Mouse (Mus musculus) limb, embryonic 12.5 days (tissue): Measurements from ENCODE around the gene Pcsk6. TPM values are rescaled to one million over a fixed set of nuclear protein-coding genes. Genes with fewer than 3 reads are reported as not detected.
A peak's percentile ranks its signal among the peaks of the same experiment; 100 is the strongest.
"Not testable (repeated sequence)": the region's sequence is repeated elsewhere in the genome, so short reads cannot be mapped to it uniquely, and the experiment has no call there.

Source experiments
- ATAC-seq: fragments of 200-750 bp; cut with Nextera tagmentation; 2 replicates; pipeline ENCODE4 v1.8.0; 2017; ENCODE audit warnings: low read depth, moderate TSS enrichment; ENCODE audit not compliant: insufficient number of reproducible peaks, insufficient read depth, low FRiP score, low TSS enrichment
- H3K27ac ChIP-seq: fragments of 300-500 bp; sonication (generic); 2 replicates; pipeline ENCODE4 v1.5.1; 2016; ENCODE audit warnings: mild to moderate bottlenecking, moderate library complexity
- H3K27me3 ChIP-seq: fragments of 300-500 bp; sonication (generic); 2 replicates; pipeline ENCODE4 v1.6.1; 2016; ENCODE audit warnings: mild to moderate bottlenecking, moderate library complexity
- H3K36me3 ChIP-seq: fragments of 300-500 bp; sonication (generic); 2 replicates; pipeline ENCODE4 v1.6.1; 2016; ENCODE audit warnings: mild to moderate bottlenecking, moderate library complexity
- H3K4me1 ChIP-seq: fragments of 300-500 bp; sonication (generic); replicated peaks from 2 replicates; pipeline ENCODE4 v1.6.1; 2016
- H3K4me2 ChIP-seq: fragments of 300-500 bp; sonication (generic); 2 replicates; pipeline ENCODE4 v1.6.1; 2016; ENCODE audit warnings: mild to moderate bottlenecking, moderate library complexity
- H3K4me3 ChIP-seq: fragments of 300-500 bp; sonication (generic); replicated peaks from 2 replicates; pipeline ENCODE4 v1.5.1; 2016; ENCODE audit warnings: mild to moderate bottlenecking
- H3K9ac ChIP-seq: fragments of 300-500 bp; sonication (generic); replicated peaks from 2 replicates; pipeline ENCODE4 v1.6.1; 2016; ENCODE audit warnings: mild to moderate bottlenecking, moderate library complexity
- H3K9me3 ChIP-seq: fragments of 300-500 bp; sonication (generic); 2 replicates; pipeline ENCODE4 v1.6.1; 2016; ENCODE audit warnings: mild to moderate bottlenecking, moderate library complexity
- WGBS: fragments of 180-500 bp; shearing (Covaris S2); methylation state at CpG from one replicate; pipeline ENCODE4 v1.1.7; 2016; 5-methylcytosine and 5-hydroxymethylcytosine counted together
- polyA plus RNA-seq: library from polyadenylated mRNA; unstranded; fragments of >200 nt; fragmentation: Nextera tagmentation; extraction: Ambion mirVana; gene quantifications from 2 replicates; pipeline ENCODE4 v1.2.1, GENCODE M21; 2016

Gene Pcsk6
- 6.1 and 7.3 TPM in 2 replicates for polyA plus RNA-seq

DNA sequence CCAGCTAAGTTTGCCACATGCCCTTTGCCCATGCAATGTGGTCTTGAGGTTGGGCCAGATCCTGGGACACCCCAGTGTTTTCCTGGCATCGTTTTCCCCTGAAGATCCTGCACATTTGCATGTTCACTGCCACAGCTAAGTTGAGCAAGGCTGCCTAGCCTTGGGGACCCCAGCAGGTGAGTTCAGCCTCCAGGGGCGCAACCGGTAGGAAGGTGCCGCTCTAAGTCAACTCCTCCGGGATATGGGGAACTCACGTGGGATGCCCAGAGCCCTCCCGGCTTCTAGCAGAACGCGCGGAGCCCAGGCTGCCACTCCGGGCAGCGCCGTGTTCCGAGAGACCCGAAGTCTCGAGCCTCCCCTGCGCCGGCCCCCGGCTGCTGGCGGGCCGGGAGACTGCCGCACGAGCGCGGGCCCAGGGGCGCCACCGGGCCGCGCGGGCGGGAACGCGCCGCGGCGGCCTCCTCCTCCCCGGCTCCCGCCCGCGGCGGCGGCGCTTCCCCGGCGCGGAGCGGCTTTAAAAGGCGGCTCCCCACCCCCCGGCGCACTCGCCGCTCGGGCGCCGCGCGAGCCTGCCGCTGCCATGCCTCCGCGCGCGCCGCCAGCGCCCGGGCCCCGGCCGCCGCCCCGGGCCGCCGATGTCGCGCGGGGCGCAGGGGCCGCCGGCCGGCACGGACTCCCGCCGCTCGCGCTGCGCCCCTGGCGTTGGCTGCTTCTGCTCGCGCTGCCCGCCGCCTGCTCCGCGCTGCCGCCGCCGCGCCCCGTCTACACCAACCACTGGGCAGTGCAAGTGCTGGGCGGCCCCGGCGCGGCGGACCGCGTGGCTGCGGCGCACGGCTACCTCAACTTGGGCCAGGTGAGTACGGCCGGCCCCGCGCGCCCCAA, at the start of gene Pcsk6:
Gene Pcsk6, plus strand, starts transcription at position 144 of the 882 bp plus-strand sequence.
- Histone ChIP-seq H3K27ac (no peak within 1 kb of the TSS), H3K36me3 (no peaks in the 10 kb centered on the region), H3K9me3 (no peaks in the 10 kb centered on the region), H3K4me2 (peak within 1 kb of the TSS; percentile 97), H3K27me3 (peaks cover 69% of the 10 kb centered on the region), H3K9ac (peak within 1 kb of the TSS; percentile 71), H3K4me3 (peak within 1 kb of the TSS; percentile 68), H3K4me1 (peaks cover 32% of the 10 kb centered on the region)
- WGBS = under 1% methylated on average over 56 of the region's 111 CpGs
- ATAC-seq = peak; percentile 38

DNA sequence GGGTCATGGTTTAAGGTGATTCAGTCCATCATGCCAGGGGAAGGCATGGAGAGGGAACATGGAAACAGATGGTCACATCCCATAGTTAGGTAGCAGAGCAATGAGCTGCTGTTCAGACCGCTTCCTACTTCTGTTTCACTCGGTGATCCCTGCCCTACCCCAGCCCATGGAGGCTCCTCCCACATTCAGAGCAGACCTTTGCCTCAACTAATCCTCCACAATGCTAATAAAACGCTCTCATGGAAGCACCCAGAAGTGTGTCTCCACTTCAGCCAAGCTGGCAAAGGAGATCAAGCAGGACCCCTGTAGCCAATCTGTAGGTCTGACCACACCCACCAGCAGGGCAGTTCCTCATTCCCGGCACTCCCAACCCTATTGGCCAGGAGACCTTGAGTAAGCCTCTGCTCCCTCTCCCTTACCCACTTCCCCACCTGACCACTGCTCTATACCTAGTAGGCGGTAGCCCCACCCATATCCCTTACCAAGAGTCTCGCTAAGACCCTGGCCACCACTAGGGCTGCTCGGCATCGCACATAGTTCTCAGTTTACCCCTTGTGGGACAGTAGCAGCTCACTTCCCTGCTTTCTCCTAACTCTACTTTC, 47.8 kb upstream of the Pcsk6 start:
- Histone ChIP-seq H3K36me3 (no peaks in the 10 kb centered on the region), H3K9ac (no peak overlapping the region), H3K9me3 (peaks cover 7% of the 10 kb centered on the region; the same call in 1 of the 2 replicates), H3K4me3 (no peak overlapping the region), H3K27me3 (no peaks in the 10 kb centered on the region), H3K4me2 (no peak overlapping the region), H3K4me1 (no peaks in the 10 kb centered on the region), H3K27ac (no peak overlapping the region)
- no peak for ATAC-seq
- 85% methylated on average over 8 of the region's 8 CpGs for WGBS

DNA sequence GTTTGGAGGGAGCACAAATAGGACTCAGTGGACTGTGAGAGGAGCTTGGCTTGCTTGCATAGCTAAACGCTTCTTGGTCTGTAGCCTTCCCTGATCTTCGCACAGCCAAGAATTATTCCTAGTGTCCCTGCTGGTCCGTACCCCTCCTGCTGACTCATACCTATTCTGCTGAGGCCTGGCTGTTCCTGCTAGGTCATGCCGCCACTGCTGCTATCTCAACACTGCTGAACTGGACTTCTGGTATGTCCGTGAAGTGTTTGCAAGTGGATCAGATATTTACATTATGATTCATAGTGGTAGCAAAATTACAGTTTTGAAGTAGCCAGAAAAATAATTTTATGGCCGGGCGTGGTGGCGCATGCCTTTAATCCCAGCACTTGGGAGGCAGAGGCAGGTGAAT, 44.0 kb upstream of the Pcsk6 start:
- Histone ChIP-seq H3K9me3 (peaks cover 7% of the 10 kb centered on the region; the same call in 1 of the 2 replicates), H3K4me2 (no peak overlapping the region), H3K4me1 (no peaks in the 10 kb centered on the region; the same call in 1 of the 2 replicates), H3K4me3 (no peak overlapping the region), H3K27me3 (no peaks in the 10 kb centered on the region), H3K27ac (no peak overlapping the region), H3K36me3 (no peaks in the 10 kb centered on the region), H3K9ac (no peak overlapping the region)
- no peak for ATAC-seq
- 93% methylated on average over 8 of the region's 8 CpGs for WGBS

DNA sequence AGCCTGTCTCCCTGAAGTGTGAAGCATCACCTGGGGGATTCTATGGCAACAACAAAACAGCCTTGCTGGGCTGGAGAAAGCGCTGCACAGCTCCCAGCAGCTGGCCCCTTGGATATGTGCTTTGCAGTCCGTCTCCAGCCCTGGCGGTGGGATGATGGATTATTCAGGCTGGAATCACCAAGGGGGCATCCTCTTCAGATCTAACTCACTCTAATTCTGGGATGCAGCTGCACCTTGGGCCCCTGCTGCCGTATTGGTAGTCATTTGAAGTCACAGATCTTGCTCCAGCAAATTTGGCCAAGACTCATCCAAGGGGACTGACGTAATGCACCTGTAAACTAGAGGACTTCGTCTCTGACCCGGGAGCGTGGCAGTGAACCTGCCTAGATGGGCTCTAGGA, 41.1 kb upstream of the Pcsk6 start:
- Histone ChIP-seq H3K4me1 (no peaks in the 10 kb centered on the region; the same call in 1 of the 2 replicates), H3K27ac (no peak overlapping the region), H3K9me3 (peaks cover 7% of the 10 kb centered on the region; the same call in 1 of the 2 replicates), H3K36me3 (no peaks in the 10 kb centered on the region), H3K27me3 (no peaks in the 10 kb centered on the region), H3K4me2 (no peak overlapping the region), H3K9ac (no peak overlapping the region), H3K4me3 (no peak overlapping the region)
- WGBS = 34% methylated on average over 8 of the region's 8 CpGs
- no peak for ATAC-seq

DNA sequence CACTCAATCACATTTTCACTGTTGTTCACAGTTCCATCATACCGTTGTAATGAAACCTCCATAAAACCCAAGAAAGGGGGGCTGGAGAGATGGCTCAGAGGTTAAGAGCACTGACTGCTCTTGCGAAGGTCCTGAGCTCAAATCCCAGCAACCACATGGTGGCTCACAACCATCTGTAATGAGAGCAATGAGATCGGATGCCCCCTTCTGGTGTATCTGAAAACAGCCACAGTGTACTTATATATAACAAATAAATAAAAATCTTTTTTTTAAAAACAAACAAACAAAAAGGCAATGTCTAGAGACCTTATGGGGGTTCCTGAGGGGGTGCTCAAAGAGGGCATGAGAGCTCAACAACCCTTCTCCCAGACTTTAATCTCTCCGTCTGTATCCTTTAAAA, 39.6 kb upstream of the Pcsk6 start:
- 75% methylated on average over 4 of the region's 4 CpGs for WGBS
- not testable (repeated sequence) for H3K9ac ChIP-seq

DNA sequence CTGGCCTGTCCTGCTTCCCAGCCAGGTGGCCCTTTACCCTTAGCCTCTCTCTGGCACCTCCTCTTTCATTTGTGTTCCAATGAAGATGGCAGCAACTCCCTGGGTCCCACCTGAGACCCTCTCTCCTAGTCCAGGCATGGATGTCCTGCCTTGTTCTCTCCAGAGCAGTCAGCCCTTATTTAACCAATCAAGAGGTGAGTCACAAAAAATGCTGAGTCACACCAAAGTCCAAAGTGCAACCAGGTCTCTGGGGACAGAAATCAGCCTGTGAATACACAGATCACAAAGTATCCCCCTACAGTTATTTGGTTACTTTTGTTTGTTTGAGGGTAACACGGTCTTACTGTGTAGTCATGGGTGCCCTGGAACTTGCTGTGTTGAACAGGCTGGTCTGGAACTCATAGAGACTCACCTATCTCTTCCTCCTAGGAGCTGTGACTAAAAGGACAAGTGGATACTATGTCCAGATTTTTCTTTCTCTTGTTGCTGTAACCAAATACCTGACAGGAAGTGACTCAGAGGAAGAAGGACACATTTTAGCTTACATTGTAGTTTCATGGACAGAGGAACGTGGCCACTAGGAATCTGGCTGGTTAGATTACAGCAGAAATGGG, 38.9 kb upstream of the Pcsk6 start:
- Histone ChIP-seq H3K27me3 (no peaks in the 10 kb centered on the region), H3K9me3 (0 out of 2 replicates have a peak, but pooled peaks cover under 1% of the 10 kb centered on the region), H3K9ac (no peak overlapping the region), H3K27ac (no peak overlapping the region), H3K4me2 (no peak overlapping the region), H3K36me3 (no peaks in the 10 kb centered on the region), H3K4me3 (no peak overlapping the region), H3K4me1 (no peaks in the 10 kb centered on the region; the same call in 1 of the 2 replicates)
- 71% methylated on average over 2 of the region's 2 CpGs for WGBS
- no peak for ATAC-seq

More for the DNA sequence above, 39.6 kb upstream of the Pcsk6 start:
- not testable (repeated sequence) for H3K36me3 ChIP-seq, ATAC-seq, H3K4me2 ChIP-seq, H3K27ac ChIP-seq, H3K27me3 ChIP-seq, H3K4me3 ChIP-seq, H3K9me3 ChIP-seq, H3K4me1 ChIP-seq

DNA sequence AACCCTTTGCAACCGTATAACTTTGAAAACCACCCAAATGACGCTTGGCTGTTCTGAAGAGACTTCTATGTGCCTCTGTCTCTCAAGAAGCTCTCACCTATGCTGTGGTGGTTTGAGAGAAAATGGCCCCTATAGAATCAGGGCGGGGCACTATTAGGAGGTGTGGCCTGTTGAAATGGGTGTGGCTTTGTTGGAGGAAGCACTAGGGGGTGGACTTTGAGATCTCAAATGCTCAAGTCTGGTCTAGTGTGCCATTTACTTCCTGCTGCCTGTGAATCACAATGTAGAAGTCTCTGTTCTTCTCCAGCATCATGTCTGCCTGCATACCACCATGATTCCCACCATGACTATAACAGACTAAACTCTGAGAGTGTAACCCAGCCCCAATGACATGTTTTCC, 21.8 kb upstream of the Pcsk6 start:
- Histone ChIP-seq H3K36me3 (no peaks in the 10 kb centered on the region), H3K4me3 (no peak overlapping the region), H3K27me3 (no peaks in the 10 kb centered on the region), H3K9ac (no peak overlapping the region), H3K9me3 (peaks cover 8% of the 10 kb centered on the region), H3K4me2 (no peak overlapping the region), H3K27ac (no peak overlapping the region), H3K4me1 (no peaks in the 10 kb centered on the region)
- WGBS = 91% methylated on average over 3 of the region's 3 CpGs
- no peak for ATAC-seq

DNA sequence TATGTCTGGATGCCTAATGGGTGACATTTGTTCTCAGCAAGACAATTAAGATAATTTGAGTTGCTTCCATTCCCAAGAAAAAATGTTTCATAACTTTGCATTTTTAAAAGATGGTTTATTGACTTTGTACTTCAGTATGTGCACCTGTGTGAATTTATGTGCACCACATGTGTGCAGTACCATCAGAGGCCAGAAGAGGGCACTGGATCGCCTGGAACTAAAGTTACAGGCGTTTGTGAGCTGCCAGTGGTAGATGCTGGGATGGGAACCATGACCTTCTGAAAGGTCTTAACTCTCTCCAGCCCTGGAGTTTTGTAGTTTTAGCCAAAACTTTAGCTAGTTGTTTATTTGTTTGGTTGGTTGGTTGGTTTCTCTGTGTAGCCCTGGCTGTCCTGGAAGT, 18.3 kb upstream of the Pcsk6 start:
- Histone ChIP-seq H3K36me3 (no peaks in the 10 kb centered on the region), H3K4me3 (no peak overlapping the region), H3K9me3 (peaks cover 8% of the 10 kb centered on the region), H3K4me1 (0 out of 2 replicates have a peak, but pooled peaks cover 2% of the 10 kb centered on the region), H3K9ac (no peak overlapping the region), H3K4me2 (no peak overlapping the region), H3K27ac (no peak overlapping the region), H3K27me3 (0 out of 2 replicates have a peak, but pooled peaks cover 5% of the 10 kb centered on the region)
- 50% methylated on average over 2 of the region's 2 CpGs for WGBS
- no peak for ATAC-seq

DNA sequence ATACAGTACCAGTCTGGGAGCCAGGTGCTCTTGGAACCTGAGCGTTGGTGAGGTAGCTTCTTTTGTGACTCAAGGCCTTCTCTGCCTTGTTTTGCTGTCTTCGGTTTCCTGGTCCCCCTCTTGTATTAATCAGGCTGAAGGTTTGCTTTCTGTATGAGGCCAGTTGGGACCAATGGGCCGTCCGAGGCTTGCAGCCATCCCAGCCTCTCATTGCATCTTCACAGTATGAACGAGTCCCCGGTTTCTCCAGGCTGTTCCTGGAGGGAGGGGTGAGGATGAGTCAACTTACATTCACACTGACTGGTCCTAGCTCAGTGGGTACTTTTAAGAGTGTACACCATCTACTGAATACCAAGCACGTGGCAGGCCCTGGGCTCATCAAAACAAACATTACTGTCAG, 553 bp upstream of the Pcsk6 start:
- H3K27me3 ChIP-seq = peaks cover 70% of the 10 kb centered on the region
- H3K27ac ChIP-seq = no peak overlapping the region
- no peaks in the 10 kb centered on the region for H3K36me3 ChIP-seq
- H3K4me2 ChIP-seq = no peak overlapping the region
- ATAC-seq = no peak
- H3K4me1 ChIP-seq = peaks cover 32% of the 10 kb centered on the region
- H3K9me3 ChIP-seq = no peaks in the 10 kb centered on the region
- 55% methylated on average over 7 of the region's 7 CpGs for WGBS
- peak overlapping the region; percentile 68; the same call in 1 of the 2 replicates for H3K4me3 ChIP-seq
- no peak overlapping the region for H3K9ac ChIP-seq

DNA sequence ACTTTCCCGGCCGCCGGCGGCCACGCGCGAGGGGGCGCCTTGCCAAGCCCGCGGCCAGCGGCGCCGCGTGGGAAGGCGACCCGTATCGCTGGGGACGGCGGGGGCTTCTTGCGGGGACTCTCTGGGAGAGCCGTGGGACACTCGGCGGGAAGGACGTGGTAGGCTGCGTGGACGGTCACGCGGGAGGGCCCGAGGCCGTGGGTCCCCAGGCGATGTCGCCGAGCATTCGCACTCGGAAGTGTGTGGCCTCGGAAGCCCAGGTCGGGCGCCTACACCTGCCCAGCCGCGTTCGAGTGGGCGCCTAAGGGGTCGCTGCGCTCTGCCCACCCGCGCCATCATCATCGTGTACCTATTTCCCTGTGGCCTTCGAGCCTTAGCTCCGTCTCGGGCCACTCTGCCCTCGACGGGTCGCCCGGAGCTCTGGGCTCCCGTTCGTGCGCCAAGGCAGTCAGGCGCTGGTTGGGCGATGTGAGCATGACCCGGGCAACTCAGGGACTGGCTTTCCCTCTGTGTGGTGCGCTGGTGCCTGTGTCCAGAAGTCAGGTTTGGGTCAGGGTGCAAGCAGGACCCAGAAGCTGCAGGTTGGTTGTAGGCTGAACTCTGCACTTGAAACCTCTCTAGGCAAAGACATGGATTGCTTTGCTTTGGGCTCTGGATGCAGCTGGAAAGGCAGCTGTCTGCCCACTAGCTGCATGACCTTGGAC, 1.1 kb downstream of the Pcsk6 start:
- ATAC-seq = peak; percentile 30
- WGBS = 4% methylated on average over 61 of the region's 61 CpGs
- H3K4me3 ChIP-seq = peak overlapping the region; percentile 68
- H3K36me3 ChIP-seq = no peaks in the 10 kb centered on the region
- no peaks in the 10 kb centered on the region for H3K9me3 ChIP-seq
- H3K27me3 ChIP-seq = peaks cover 62% of the 10 kb centered on the region
- peak overlapping the region; percentile 97 for H3K4me2 ChIP-seq
- H3K9ac ChIP-seq = peak overlapping the region; percentile 71
- H3K4me1 ChIP-seq = peaks cover 32% of the 10 kb centered on the region
- H3K27ac ChIP-seq = no peak overlapping the region
